Mouse (Mus musculus) erythroid progenitor cell, adult 5-6 weeks (primary cell): ENCODE results near the gene Gm49366. TPM values are rescaled to one million over a fixed set of nuclear protein-coding genes. Genes with fewer than 3 reads are reported as not detected.
"Not testable (repeated sequence)": the region's sequence is repeated elsewhere in the genome, so short reads cannot be mapped to it uniquely, and the experiment has no call there.

ENCODE experiments used
- ATAC-seq: replicated peaks from 2 replicates; pipeline ENCODE4 v1.8.0; 2016; ENCODE audit warnings: moderate number of reproducible peaks, mild to moderate bottlenecking, moderate TSS enrichment, inconsistent platforms; ENCODE audit not compliant: poor library complexity, low FRiP score, severe bottlenecking
- total RNA-seq, 2 experiments: library from RNA; stranded (forward) in 1 of 2; stranded (reverse) in 1 of 2; fragments of 150-400 nt in 1 of 2; fragments of 186-747, 209-891 nt in 1 of 2; gene quantifications; 2 replicates each; pipeline versions ENCODE4 v1.2.3 to v1.2.4; 2015 to 2017; ENCODE audit warnings: low replicate concordance in 2 of 2

Gm49366 gene
- total RNA-seq, 2 experiments from 2014 or later, result not detected

GRCm38 (mm10) chr12:84068986-84069385 lies 30.3 kb downstream of the Gm49366 start, which contains the start of gene Acot5:
Gene Acot5 (plus strand): TSS chr12:84069325.
- no peak for ATAC-seq

GRCm38 (mm10) chr12:84069582-84069981 lies 30.8 kb downstream of the Gm49366 start:
- ATAC-seq, result not testable (repeated sequence)

- ATAC-seq, result no peak
Measured at GRCm38 (mm10) chr12:84071696-84072095, 33.0 kb downstream of the Gm49366 start.

GRCm38 (mm10) chr12:84077371-84077990 lies 38.7 kb downstream of the Gm49366 start:
- no peak for ATAC-seq

- ATAC-seq, result no peak
Measured at GRCm38 (mm10) chr12:84083842-84084241, 45.1 kb downstream of the Gm49366 start.

- no peak for ATAC-seq
Measured at GRCm38 (mm10) chr12:84084581-84084980, 45.8 kb downstream of the Gm49366 start.

- not testable (repeated sequence) for ATAC-seq
Measured at GRCm38 (mm10) chr12:84094666-84095065, 55.9 kb downstream of the Gm49366 start.

GRCm38 (mm10) chr12:84099605-84100004 lies 60.9 kb downstream of the Gm49366 start:
- no peak for ATAC-seq

GRCm38 (mm10) chr12:84100071-84100470 lies 61.3 kb downstream of the Gm49366 start:
- no peak for ATAC-seq

GRCm38 (mm10) chr12:84100604-84101492 lies 62.1 kb downstream of the Gm49366 start, which contains the start of gene Acot6:
Gene Acot6 (plus strand): TSS chr12:84100654.
- ATAC-seq, result peak; percentile 71

GRCm38 (mm10) chr12:84101493-84101845 lies 62.7 kb downstream of the Gm49366 start:
- no peak for ATAC-seq

- no peak for ATAC-seq
Measured at GRCm38 (mm10) chr12:84107012-84107411, 68.3 kb downstream of the Gm49366 start.

- no peak for ATAC-seq
Measured at GRCm38 (mm10) chr12:84107692-84108091, 69.0 kb downstream of the Gm49366 start.

Other genes with a start within 250 kb of the Gm49366 start
- 8.6 and 12.6 TPM in 2 replicates for gene Numb, start 117.0 kb upstream of the Gm49366 start, total RNA-seq (2015; ENCODE audit: low replicate concordance)
- 18.7 and 31.4 TPM in 2 replicates for gene Numb, start 117.0 kb upstream of the Gm49366 start, total RNA-seq (2017; ENCODE audit: low replicate concordance)
- 6.7 TPM in 1 of 2 replicates, not detected in the other for gene Riox1, start 88.3 kb upstream of the Gm49366 start, total RNA-seq (2015; ENCODE audit: low replicate concordance)
- 2.0 and 2.2 TPM in 2 replicates for gene Riox1, start 88.3 kb upstream of the Gm49366 start, total RNA-seq (2017; ENCODE audit: low replicate concordance)
- gene Heatr4, start 54.1 kb upstream of the Gm49366 start, total RNA-seq (2015; ENCODE audit: low replicate concordance), result not detected in 2 replicates
- not detected in 2 replicates for gene Heatr4, start 54.1 kb upstream of the Gm49366 start, total RNA-seq (2017; ENCODE audit: low replicate concordance)
- 0.72 and 1.3 TPM in 2 replicates for gene Acot2, start 51.1 kb upstream of the Gm49366 start, total RNA-seq (2015; ENCODE audit: low replicate concordance)
- 0.53 and 0.77 TPM in 2 replicates for gene Acot2, start 51.1 kb upstream of the Gm49366 start, total RNA-seq (2017; ENCODE audit: low replicate concordance)
- 2.2 TPM in 1 of 2 replicates, not detected in the other for gene Acot1, start 29.4 kb upstream of the Gm49366 start, total RNA-seq (2015; ENCODE audit: low replicate concordance)
- gene Acot1, start 29.4 kb upstream of the Gm49366 start, total RNA-seq (2017; ENCODE audit: low replicate concordance), result 13.4 TPM in 1 of 2 replicates, not detected in the other
- gene Acot4, start 556 bp upstream of the Gm49366 start, total RNA-seq (2015; ENCODE audit: low replicate concordance), result not detected in 2 replicates
- gene Acot4, start 556 bp upstream of the Gm49366 start, total RNA-seq (2017; ENCODE audit: low replicate concordance), result not detected in 2 replicates
- not detected in 2 replicates for gene Acot3, start 13.2 kb downstream of the Gm49366 start, total RNA-seq (2015; ENCODE audit: low replicate concordance)
- gene Acot3, start 13.2 kb downstream of the Gm49366 start, total RNA-seq (2017; ENCODE audit: low replicate concordance), result not detected in 2 replicates
- not detected in 2 replicates for gene Acot5, start 30.4 kb downstream of the Gm49366 start, total RNA-seq (2015; ENCODE audit: low replicate concordance)
- gene Acot5, start 30.4 kb downstream of the Gm49366 start, total RNA-seq (2017; ENCODE audit: low replicate concordance), result not detected in 2 replicates
- gene Acot6, start 61.7 kb downstream of the Gm49366 start, total RNA-seq (2015; ENCODE audit: low replicate concordance), result not detected in 2 replicates
- 0.13 TPM in 1 of 2 replicates, not detected in the other for gene Acot6, start 61.7 kb downstream of the Gm49366 start, total RNA-seq (2017; ENCODE audit: low replicate concordance)
- not detected in 2 replicates for gene Dnal1, start 75.4 kb downstream of the Gm49366 start, total RNA-seq (2015; ENCODE audit: low replicate concordance)
- gene Dnal1, start 75.4 kb downstream of the Gm49366 start, total RNA-seq (2017; ENCODE audit: low replicate concordance), result 0.08 and 2.2 TPM in 2 replicates
- 8.4 and 11.9 TPM in 2 replicates for gene Pnma1, start 109.6 kb downstream of the Gm49366 start, total RNA-seq (2015; ENCODE audit: low replicate concordance)
- 13.5 and 15.9 TPM in 2 replicates for gene Pnma1, start 109.6 kb downstream of the Gm49366 start, total RNA-seq (2017; ENCODE audit: low replicate concordance)
- 20.9 and 23.5 TPM in 2 replicates for gene Elmsan1, start 179.9 kb downstream of the Gm49366 start, total RNA-seq (2015; ENCODE audit: low replicate concordance)
- gene Elmsan1, start 179.9 kb downstream of the Gm49366 start, total RNA-seq (2017; ENCODE audit: low replicate concordance), result 29.0 and 51.1 TPM in 2 replicates
- gene Ptgr2, start 246.3 kb downstream of the Gm49366 start, total RNA-seq (2015; ENCODE audit: low replicate concordance), result 8.4 and 12.6 TPM in 2 replicates
- 29.3 and 32.6 TPM in 2 replicates for gene Ptgr2, start 246.3 kb downstream of the Gm49366 start, total RNA-seq (2017; ENCODE audit: low replicate concordance)